Mouse (Mus musculus) cerebellum, adult 2 months (tissue): Measurements from ENCODE around the gene Abca7.

Source experiments
- CTCF ChIP-seq: fragments of 200-500 bp; IDR thresholded peaks from 2 replicates; pipeline ENCODE4 v1.5.1; 2011; ENCODE audit warnings: low read depth, mild to moderate bottlenecking, control low read depth, low read length, moderate library complexity, borderline replicate concordance; ENCODE audit not compliant: insufficient read depth
- POLR2A ChIP-seq: fragments of 200-500 bp; IDR thresholded peaks from 2 replicates; pipeline ENCODE4 v1.6.1; 2011; ENCODE audit warnings: low read length, control low read depth, borderline replicate concordance; ENCODE audit not compliant: insufficient read depth

DNA sequence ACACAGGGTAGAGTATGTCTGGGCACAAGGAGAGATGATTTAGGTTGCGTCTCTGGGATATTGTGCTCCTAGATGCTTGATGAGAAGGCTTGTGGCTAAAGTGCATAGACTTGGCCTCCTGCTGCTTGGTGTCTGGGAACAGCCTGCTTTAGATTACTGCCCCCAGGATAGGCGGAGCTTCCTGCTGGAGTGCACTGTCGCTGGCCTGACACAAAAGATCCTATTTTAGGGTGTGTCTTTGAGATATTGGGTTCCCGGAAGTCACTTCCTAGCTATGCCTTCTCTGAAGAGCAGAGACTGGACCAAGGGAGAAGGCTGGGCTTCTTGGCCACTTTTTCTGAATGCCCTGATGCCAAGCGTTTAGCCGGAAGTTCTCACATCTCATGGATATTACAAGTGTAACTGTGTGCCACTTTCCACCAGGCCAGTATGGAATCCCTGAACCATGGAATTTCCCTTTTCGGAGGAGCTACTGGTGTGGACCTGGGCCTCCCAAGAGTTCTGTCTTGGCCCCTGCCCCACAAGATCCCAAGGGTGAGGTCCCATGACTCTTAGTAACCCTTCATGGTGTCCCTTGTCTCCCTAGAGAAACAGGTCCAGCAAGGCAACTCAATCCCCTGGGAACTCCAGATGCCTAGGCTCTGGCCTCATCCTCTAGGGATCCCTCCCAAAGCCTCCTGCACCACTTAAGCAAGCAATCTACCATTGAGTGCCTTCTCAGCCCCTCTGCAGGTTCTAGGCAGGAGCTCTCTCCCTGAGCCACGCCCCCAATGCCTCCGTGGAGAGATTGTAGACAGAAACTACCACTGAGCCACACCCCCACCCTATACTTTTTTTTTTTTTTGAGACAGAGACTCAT, 7.3 kb downstream of the Abca7 start:
- TF ChIP-seq POLR2A (no peak), CTCF (no peak)
